Mouse (Mus musculus) stomach, postnatal 0 days (tissue): ENCODE data around the gene Pcbd2.

Source experiments
- CTCF ChIP-seq: IDR thresholded peaks from 2 replicates; pipeline ENCODE4 v1.5.1; 2016; ENCODE audit warnings: antibody characterized with exemption, low read depth, mild to moderate bottlenecking, moderate library complexity
- EP300 ChIP-seq: optimal IDR thresholded peaks from 2 replicates; pipeline ENCODE3; 2016; ENCODE audit warnings: antibody characterized with exemption

- TF ChIP-seq CTCF (no peak), EP300 (no peak)
Measured at GRCm38 (mm10) chr13:55786120-55786519, 59.0 kb downstream of the Pcbd2 start.
